Mouse (Mus musculus) CH12F3 (cell line): ENCODE results near the gene Sfmbt2.
"Not testable (repeated sequence)": the region's sequence is repeated elsewhere in the genome, so short reads cannot be mapped to it uniquely, and the experiment has no call there.

ENCODE experiments used
- in situ Hi-C: fragments of 300-500 bp; cut with MboI; formaldehyde crosslinking; loops from 2 replicates; pipeline ENCODE4 v1.14.3; 2020; ENCODE audit warnings: low sequenced_read_pairs

Sfmbt2 gene

DNA sequence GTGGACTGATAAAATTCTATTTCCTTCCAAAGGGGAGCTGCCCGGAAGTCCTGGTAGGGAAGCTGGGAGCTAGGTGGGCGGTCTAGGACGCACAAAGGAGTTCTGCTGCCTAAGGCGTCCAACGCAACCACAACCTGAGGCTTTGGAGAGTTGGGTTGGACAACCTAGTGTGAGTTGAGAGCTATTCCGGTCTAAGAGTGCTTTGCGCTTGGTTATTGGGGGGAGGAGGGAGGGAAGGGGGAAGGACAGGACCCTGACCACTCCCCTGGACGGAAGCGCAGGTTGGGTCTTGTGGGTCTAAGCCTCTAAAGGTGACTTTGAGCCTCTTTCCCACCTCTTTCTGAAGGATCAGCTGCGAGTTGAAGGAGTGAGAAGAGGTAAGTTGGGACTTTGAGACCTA is at the start of gene Sfmbt2:
Gene Sfmbt2 (plus strand): TSS at position 335 of the 400 bp plus-strand sequence.
- in situ Hi-C loops: no loop called here

DNA sequence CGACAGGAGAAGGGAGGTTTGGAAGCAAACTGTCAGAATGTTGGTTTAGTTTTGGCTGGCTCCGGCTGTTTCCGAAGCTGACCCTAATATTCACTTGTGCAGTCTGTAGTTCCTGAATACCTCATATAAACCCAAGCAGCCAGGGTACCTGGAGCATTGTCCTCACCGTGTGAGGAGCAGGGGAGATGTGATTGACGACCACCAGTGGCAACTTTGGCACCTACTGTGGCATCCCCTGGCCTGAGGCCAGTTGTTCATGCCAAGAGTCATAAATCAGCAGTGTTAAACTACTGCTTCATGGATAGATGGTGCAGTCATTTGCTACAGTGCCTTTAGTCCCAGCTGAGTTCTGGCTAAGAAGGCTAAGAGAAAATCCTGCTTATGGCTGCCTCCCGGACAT is 49.2 kb upstream of the Sfmbt2 start:
- in situ Hi-C loops: no loop called here

DNA sequence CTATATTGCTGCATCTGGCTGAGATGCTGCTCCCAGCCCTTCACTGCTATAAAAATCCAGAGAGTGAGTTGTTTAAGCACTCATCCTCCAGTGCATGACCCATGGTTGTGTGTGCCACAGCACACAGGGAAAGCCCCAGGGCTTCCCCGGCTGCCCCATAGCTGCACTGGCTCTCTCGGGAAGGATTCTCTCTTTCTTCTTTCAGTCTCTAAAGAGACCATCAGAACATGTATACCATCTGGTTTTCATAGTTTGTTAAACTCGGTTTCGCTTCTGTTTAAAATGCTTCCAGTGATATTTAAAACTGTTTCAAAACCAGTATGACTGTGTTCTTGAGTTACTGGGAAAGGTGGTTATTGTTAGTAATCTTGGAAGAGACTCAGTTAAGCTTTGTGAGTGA is 47.1 kb upstream of the Sfmbt2 start:
- in situ Hi-C loops: no loop called here

DNA sequence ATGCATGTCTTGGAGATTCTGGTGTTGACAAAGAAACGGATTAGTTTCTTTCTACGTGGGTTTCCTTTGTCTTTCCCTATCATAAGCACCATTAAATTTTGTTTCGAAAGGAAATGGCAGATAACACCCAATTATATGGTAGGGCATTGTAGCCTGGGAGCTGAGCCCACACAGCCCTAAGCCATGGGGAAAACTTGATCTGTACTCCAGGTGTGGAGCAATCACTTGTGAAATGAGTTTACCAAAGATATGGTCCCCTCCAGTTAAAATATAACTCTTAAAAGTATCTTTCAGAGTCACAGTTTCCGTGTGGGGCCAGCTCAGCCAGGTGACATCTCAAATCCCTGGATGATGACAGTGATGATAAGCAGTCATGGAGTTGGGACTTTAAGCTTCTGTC is 45.3 kb upstream of the Sfmbt2 start:
- in situ Hi-C loops: no loop called here

DNA sequence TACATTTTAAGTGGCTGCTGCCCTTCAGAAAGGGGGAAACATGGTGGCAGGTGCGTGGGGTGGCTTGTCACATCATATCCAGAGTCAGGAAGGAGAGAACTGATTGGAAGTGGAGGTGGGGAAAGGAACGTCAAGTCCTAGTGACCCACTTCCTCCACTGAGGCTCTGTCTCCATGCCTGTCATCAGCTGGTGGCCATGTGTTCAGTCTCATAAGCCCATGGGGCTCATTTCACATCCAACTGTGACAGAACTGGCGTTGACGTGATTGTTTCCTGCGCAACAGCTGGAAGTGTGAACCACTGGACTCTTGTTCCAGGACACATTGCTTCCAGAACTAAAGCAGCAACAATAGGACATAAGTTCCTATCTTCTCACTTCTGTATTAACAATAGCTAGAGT is 40.1 kb upstream of the Sfmbt2 start:
- in situ Hi-C loops: no loop called here

DNA sequence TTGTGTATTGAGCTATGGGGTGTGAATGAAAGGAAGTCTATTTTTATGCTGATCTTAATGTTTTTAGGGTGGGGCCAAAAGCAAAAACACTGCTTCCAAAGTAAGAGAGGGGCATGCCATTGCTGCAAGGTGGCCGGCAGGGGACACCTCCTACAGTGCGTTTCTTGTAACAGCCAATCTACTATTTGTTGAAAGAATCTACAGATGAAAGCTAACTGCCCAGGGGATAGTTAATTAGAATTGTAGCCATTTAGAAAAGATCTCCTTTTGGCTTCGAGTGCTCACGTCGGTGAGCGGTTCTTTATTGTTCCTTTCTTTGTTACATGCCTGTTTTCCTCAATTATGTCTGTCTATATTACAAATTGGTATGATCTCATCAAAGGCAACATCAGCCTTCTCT is 36.0 kb upstream of the Sfmbt2 start:
- in situ Hi-C loops: no loop called here

DNA sequence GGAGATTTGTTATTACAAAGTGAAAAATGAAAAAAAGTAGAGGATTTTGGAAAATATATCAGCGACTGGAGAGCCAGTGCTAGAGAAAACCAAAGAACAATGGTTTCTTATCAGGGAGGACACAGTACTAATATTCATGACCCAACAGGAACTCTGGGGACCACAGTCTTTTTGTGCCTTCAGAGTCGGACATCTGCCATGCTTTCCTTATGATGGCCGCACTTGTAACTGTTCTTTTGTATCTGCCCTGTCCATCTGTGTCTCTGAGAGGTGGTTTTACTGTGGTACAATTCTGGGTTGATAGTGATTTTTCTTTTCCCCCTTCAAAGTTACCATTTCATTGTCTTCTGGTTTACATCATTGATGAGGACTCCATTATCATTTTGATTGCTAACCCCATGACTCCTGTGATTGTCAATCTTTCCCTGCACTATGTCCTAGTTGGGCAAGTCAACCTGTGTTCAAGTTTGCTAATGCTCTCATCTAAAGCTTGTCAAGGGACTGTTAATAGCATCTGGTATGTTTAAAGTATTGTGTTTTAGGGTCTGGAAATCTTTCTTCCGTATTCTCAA is 35.2 kb upstream of the Sfmbt2 start:
- in situ Hi-C loops: no loop called here

DNA sequence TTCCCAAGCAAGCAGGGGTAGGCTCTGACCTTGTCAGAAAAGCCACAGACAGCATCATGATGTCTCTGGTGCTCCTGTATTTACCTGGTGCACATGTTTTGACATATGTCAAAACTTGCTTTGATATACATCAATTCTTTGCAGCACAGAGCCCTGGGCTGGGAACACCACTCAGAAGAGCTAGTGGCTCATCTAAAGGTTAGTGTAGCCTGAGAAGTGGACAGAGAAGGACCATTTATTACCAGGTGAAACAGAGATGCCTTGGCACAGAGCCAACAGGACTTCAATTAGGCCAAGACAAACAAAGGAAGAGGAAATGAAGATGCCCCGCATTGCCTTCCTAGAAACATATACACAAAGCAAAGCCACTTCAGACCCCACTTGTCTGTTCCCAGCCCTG is 30.3 kb upstream of the Sfmbt2 start:
- in situ Hi-C loops: no loop called here

DNA sequence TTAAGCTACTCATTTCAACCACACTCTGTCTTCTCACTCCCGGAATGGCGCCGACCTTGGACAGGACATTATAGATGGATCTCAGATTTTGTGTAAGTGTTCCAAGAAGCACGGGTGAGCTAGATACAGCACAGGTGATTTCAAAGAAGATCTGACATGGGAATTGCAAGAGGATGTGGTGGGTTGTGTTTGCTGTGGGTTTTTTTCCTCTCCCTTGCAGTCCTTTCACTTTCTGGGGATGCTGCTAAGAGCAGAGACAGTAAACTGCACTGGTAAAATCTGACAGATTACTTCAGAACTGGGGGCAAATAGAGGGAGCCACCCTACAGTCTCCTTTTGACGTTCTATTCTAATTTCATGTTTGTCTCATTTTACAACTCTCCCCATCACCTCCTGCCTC is 26.8 kb upstream of the Sfmbt2 start:
- in situ Hi-C loops: no loop called here

DNA sequence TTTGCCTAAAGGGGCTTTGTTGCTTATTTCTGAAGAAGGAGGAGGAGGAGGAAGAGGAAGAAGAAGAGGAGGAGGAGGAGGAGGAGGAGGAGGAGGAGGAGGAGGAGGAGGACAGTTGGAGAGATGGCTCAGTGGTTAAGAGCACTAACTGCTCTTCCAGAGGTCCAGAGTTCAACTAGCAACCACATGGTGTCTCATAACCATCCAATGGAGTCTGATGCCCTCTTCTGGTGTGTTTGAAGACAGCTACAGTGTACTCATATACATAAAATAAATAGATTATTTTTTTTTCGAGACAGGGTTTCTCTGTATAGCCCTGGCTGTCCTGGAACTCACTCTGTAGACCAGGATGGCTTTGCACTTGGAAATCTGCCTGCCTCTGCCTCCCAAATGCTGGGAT is 26.2 kb upstream of the Sfmbt2 start:
- in situ Hi-C loops: not testable (repeated sequence)

DNA sequence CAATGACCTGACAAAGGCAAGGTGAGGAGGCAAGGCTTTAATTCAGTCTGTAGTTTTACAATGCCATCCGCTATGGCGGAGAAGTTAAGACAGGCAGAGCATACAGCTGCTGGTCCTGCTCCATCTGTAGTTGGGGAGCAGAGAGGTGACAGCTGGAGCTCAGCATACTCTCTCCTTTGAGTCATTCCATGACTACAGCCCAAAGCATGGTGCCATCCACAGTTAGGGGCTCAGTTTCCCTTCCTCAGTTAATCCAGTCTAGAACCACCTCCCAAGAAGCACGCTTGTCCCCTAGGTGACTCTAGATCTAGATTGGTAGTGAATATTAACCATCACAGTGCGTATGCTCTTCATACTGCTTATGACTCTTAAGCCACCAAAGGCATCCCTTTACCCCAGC is 23.1 kb upstream of the Sfmbt2 start:
- in situ Hi-C loops: no loop called here

DNA sequence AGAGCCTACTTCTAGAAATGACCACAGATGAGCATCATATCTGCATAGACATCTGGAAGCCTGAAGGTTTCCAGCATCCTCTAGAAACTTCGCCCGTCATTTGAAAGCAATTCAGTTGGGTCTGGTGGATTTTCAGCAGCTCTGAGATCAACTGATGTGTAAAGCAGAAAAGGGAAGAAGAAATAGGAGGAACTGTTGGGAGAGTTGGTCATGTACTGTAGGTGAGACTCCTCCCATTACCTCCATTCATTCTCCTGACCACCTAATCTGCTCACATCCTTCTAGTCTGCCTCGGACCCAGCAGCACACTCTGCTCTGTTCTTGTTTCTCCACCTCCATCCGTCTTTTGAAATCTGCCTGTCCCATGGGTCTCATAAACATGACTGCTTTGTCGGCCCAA is 22.3 kb upstream of the Sfmbt2 start:
- in situ Hi-C loops: no loop called here

DNA sequence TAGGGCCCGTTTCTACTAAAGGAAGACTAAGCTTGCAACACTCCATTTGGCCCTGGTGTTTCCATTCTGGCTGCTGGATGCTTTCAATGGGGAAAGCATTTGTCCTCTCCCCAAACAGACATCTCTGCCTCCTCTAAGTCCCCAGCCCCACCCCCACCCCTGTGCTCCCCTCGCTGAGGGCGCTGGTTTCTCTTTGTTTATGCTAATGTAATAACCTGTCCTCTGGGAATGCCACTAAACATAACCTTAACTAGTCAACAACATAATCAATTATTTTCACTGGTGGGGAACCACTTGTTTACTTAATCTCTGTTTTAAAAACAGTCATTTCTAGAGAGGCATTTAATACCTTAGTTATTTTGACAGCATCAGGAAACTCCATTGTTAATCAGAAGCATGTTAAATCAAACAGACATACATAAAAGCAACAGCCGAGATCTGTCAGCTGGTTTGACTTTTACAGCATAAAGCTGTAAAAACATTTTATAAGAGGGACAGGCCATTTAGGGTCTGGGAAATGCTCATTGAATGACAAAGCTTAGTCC is 20.0 kb upstream of the Sfmbt2 start:
- in situ Hi-C loops: no loop called here

DNA sequence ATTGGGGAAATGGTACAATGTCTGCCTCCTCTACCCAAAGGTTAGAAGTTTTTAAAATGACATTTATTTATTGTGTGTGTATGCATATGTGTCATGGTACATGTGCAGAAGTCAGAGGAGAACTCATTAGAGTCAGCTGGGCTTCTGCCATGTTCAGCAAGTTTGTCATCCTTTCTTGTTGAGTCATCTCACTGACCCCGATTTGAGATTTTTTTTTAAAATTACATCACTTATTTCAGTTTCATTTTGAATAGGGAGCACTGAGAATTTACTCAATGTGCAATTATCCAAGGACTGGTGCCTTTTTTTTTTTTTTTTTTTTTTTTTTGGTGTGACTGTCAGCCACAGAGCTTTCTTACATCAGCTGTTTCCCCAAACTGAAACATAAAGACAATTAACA is 19.2 kb upstream of the Sfmbt2 start:
- in situ Hi-C loops: no loop called here

DNA sequence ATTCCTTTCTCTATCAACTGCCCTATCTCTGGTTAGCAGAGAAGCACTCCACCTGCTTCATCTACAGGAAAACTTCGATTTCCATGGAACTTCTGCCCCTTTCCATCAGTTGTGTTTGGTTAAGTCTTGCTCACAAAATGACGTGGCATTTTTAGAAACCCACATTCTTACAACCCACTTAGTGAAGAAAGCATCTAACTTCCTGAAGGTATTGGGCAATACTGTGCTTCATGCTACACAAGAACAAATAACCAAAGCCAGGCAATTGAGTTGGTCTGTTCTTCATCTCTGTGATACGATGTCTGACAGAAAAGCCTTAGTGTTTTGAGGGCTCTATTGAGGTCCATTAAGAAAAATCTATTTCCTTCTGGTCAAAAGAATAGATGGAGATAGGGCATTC is 17.4 kb upstream of the Sfmbt2 start:
- in situ Hi-C loops: no loop called here

DNA sequence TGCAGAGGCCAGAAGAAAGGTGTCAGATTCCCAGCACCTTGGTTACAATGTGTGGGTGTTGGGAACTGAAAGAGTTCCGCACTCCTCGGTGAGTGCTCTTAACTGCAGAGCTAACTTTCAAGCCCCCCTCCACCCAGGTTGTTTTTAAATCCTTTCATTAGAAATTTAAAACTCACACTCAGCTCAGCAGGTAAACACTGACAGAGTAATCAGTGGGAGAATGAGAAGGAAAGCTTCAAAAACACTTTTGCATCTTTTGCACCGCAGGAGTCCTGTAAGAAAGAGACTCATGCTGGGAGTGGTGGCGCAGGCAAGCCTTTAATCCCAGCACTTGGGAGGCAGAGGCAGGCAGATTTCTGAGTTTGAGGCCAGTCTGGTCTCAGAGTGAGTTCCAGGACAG is 16.4 kb upstream of the Sfmbt2 start:
- in situ Hi-C loops: no loop called here

DNA sequence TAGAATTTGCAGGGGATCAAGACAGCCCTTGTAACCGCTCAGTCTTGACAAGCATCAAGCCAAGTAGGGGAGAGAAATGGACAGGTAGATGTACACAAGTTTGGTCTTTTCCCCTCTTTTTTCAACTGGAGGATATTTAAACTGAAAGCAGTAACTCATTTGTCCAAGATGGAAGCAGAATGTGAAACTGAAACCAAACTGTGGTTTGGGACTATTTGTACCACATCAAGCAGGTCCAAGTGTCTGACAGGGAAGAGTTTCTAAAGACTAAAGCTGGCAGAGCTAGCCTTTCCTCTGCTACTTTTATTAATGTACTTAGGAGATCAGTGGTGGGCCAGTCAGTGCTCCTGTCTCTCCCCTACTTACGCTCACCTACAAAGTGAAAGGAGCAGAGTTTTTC is 10.4 kb upstream of the Sfmbt2 start:
- in situ Hi-C loops: no loop called here

DNA sequence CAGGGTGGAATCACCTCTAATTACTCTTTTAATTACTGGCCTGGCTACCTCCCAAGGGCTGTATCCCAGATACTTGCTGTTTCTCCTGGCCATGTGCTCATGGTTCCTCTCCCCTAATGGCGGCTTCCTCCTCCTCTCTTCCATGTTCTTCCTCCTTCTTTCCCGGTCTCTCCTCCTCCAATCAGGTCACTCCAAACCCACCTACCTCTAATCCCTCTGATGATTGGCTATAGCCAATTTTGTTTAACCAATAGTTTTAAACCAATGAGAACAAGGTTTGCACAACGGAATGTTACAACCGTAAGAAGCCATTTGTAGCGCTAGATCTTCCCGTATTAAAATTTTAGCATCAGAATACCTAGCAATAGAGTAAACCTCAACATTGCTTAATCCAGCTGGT is 5.2 kb upstream of the Sfmbt2 start:
- in situ Hi-C loops: no loop called here

DNA sequence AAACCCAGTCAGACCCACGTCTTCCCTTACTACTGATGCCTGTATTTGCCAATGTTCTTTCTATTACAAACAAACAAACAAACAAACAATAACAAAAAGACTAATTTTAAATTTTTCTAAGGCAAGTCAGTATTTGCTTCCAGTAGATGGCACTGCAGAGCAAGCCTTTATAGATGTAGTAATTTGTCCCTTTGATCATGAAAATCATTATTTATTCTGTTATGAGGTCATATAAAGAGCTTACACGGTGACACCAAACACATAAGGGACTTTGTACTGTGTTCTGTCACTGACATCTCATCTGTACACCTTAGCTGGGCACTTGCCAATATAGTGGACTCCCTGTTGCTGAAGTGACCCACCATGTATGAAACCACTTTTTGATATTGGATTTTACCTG is 4.0 kb upstream of the Sfmbt2 start:
- in situ Hi-C loops: no loop called here

DNA sequence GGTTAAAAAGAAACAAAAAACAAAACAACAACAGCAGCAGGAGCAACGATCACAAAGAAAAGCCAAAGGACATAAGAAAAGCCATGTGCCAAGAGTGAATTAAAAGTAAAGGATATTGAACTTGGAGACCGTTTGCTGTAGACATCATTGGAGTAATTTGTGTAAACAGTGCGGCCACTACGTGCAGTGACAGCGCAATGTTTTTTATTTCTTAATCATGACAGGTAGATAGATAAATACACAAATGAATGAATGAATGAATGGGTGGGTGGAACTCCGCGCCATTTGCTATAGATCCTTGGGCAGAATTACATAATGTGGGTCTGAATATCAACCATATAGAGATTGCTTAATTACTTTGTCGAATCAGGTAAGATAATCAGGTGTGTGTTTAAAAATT is 634 bp upstream of the Sfmbt2 start:
- in situ Hi-C loops: no loop called here

DNA sequence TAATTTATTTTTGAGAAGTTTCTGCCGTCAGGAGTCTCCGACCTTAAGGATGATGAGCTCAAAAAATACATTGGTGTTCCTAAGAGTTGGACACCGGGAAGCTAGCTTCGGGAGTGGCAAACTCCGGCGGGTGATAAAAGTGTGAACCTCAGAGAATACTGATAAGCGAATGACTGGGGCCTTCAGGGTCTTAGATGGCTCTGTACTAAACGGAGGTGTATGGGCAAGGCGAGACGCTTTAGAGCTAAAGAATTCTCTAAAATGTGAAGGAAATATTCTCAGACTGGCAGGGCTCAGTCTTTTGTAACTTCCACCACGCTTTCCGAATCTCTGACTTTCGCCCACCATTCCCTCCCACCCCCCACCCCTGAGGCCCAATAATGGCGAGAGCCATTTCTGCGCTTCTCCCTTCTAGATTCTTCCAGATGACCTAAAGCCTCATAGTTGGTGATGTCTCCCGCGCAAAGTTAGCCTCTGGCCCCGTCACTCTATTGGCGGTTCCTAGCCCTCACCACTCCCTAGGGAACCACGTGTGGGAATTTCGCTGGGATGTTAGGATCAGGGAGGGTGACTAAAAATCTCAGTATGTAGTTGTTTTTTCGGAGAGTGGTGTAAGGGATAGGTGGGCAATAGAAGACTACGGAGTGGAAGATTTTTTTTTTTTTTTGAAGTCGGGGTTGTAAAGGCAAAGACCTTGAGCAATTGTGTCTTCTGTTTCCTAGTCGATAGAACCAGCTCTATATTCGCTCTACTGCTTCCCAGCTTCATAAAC is 563 bp downstream of the Sfmbt2 start:
- in situ Hi-C loops: no loop called here

DNA sequence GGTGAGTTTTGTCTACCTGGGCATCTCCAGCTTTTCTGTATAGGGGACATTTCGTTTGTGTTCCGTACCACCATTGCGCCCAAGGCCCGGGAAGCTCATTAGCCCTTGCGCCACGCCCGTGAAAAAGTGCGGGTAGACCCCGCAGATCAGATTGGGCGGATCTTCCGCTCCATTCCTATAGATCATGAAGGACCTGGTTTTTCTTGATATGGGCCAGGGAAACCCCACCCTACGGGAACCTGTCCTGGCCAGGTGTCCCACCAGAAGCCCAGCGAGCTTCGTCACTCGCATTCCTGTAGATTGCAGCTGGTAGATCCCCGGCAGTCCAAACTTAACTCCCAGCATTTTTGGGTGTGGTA is 1.1 kb downstream of the Sfmbt2 start:
- in situ Hi-C loops: no loop called here

DNA sequence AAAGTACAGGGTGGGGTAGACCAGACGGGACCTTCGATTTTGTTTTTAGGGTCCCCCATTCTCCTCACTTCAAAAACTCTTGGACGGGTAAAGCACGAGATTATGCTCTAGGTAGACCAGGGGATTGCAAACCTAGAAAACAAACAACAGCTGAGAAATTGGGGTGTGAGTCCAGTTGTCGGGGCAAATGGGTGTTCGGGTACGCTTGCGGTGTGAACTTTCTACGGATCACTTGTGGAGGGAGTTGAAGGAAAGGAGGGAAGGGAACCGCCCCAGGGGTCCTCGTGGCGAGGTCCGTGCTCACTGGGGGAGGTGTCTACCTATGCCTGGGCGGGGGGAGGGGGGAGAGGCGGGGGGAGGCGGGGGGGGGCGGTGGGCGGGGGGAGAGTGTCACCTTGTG is 1.6 kb downstream of the Sfmbt2 start:
- in situ Hi-C loops: no loop called here
